Mouse (Mus musculus): ENCODE results near the gene Ankrd52.
A peak's percentile ranks its signal among the peaks of the same experiment; 100 is the strongest.

The Ankrd52 gene

GRCm38 (mm10) chr10:128369599-128369998 is 7.3 kb upstream of the Ankrd52 start:
- DNase-seq (ENCODE audit: extremely low spot score), result no peak

GRCm38 (mm10) chr10:128370021-128370420 is 6.9 kb upstream of the Ankrd52 start:
- DNase-seq (ENCODE audit: extremely low spot score), result no peak

GRCm38 (mm10) chr10:128370601-128371000 is 6.3 kb upstream of the Ankrd52 start:
- no peak for DNase-seq (ENCODE audit: extremely low spot score)

- no peak for DNase-seq (ENCODE audit: extremely low spot score)
These were observed 4.8 kb upstream of the Ankrd52 start for GRCm38 (mm10) chr10:128372142-128372541.

GRCm38 (mm10) chr10:128372989-128373748 is 3.7 kb upstream of the Ankrd52 start:
- no peak for DNase-seq (ENCODE audit: extremely low spot score)

GRCm38 (mm10) chr10:128374393-128374792 is 2.5 kb upstream of the Ankrd52 start:
- no peak for DNase-seq (ENCODE audit: extremely low spot score)

- DNase-seq (ENCODE audit: extremely low spot score), result no peak
These were observed 838 bp upstream of the Ankrd52 start for GRCm38 (mm10) chr10:128376099-128376454.

GRCm38 (mm10) chr10:128377222-128377939 is 466 bp downstream of the Ankrd52 start:
- DNase-seq (ENCODE audit: extremely low spot score), result peak; percentile 68

- no peak for DNase-seq (ENCODE audit: extremely low spot score)
These were observed 1.1 kb downstream of the Ankrd52 start for GRCm38 (mm10) chr10:128377940-128378448.

- no peak for DNase-seq (ENCODE audit: extremely low spot score)
These were observed 1.5 kb downstream of the Ankrd52 start for GRCm38 (mm10) chr10:128378462-128378861.

- no peak for DNase-seq (ENCODE audit: extremely low spot score)
These were observed 2.3 kb downstream of the Ankrd52 start for GRCm38 (mm10) chr10:128379260-128379659.

GRCm38 (mm10) chr10:128380565-128380964 is 3.6 kb downstream of the Ankrd52 start:
- no peak for DNase-seq (ENCODE audit: extremely low spot score)

- no peak for DNase-seq (ENCODE audit: extremely low spot score)
These were observed 5.6 kb downstream of the Ankrd52 start for GRCm38 (mm10) chr10:128382482-128382881.

GRCm38 (mm10) chr10:128385902-128386301 is 9.0 kb downstream of the Ankrd52 start:
- no peak for DNase-seq (ENCODE audit: extremely low spot score)

- no peak for DNase-seq (ENCODE audit: extremely low spot score)
These were observed 12.0 kb downstream of the Ankrd52 start for GRCm38 (mm10) chr10:128388941-128389340.

- DNase-seq (ENCODE audit: extremely low spot score), result no peak
These were observed 12.7 kb downstream of the Ankrd52 start for GRCm38 (mm10) chr10:128389570-128389969.

GRCm38 (mm10) chr10:128390366-128390765 is 13.5 kb downstream of the Ankrd52 start:
- DNase-seq (ENCODE audit: extremely low spot score), result no peak

- no peak for DNase-seq (ENCODE audit: extremely low spot score)
These were observed 14.9 kb downstream of the Ankrd52 start for GRCm38 (mm10) chr10:128391850-128392249.

- no peak for DNase-seq (ENCODE audit: extremely low spot score)
These were observed 19.2 kb downstream of the Ankrd52 start for GRCm38 (mm10) chr10:128396017-128396673.

- no peak for DNase-seq (ENCODE audit: extremely low spot score)
These were observed 19.9 kb downstream of the Ankrd52 start for GRCm38 (mm10) chr10:128396716-128397264.

- no peak for DNase-seq (ENCODE audit: extremely low spot score)
These were observed 20.6 kb downstream of the Ankrd52 start for GRCm38 (mm10) chr10:128397466-128397865.

- no peak for DNase-seq (ENCODE audit: extremely low spot score)
These were observed 23.4 kb downstream of the Ankrd52 start for GRCm38 (mm10) chr10:128400338-128400737.

All from embryo, embryonic 9.5 days (tissue).